Comparison of ENCODE assay signal across 20 mouse cellular contexts in the genomic region with DNA sequence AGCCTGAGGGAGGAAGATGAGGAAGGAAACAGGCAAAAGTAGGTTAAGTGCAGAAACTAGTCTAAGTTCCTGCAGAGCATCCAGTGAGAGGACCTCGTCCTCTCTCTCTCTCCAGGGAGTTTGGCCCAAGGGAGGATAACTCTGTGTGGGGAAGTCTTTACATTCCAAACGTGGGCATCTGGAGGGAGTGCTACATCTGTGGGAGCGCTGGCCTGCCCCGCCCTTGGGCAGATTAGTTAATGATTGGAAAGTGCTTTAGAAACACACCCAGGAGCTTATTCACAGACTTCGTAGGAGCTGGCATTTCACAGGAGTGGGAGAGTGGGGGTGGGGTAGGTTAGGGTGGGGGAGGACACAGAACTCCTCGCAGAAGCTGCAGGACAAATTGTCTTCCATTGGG.
A peak's percentile ranks its signal among the peaks of the same experiment; 100 is the strongest.
DNase-seq lines count a peak whose midpoint lies in the region; ATAC-seq and TF ChIP-seq lines count a peak whose summit lies in the region.
"Had no signal": no experiment of that assay in that cellular context is flagged by ENCODE, and none has a peak within 500 bp of the region (broad histone marks: within the 10 kb centered on the region; RNA-seq: fewer than 3 reads in every experiment).

No protein-coding gene starts in this region.

- ATAC-seq in kidney, embryonic 14.5 days (ENCODE audit: low FRiP score, low TSS enrichment) = peak; percentile 58; the same call in 1 of the 2 replicates
- peak; percentile 74 for ATAC-seq in intestine, postnatal 0 days
- ATAC-seq in stomach, embryonic 14.5 days (ENCODE audit: insufficient number of reproducible peaks, insufficient read depth, low FRiP score, low read depth) = peak; percentile 60
- no peak for ATAC-seq in forebrain, embryonic 12.5 days (ENCODE audit: low FRiP score)

- peaks cover 15% of the 10 kb centered on the region for H3K4me1 ChIP-seq in kidney, embryonic 14.5 days (ENCODE audit: control insufficient read depth, insufficient read depth, low read length)
- peaks cover 8% of the 10 kb centered on the region; the same call in 1 of the 2 replicates for H3K4me1 ChIP-seq in intestine, postnatal 0 days (replicated peaks; ENCODE audit: control insufficient read depth, insufficient read depth, low read length)
- peaks cover 14% of the 10 kb centered on the region; the same call in 1 of the 2 replicates for H3K4me1 ChIP-seq in stomach, embryonic 14.5 days (ENCODE audit: control insufficient read depth, insufficient read depth, low read length)
- peaks cover 15% of the 10 kb centered on the region for H3K4me1 ChIP-seq in forebrain, embryonic 12.5 days

- no peak overlapping the region for H3K9ac ChIP-seq in kidney, embryonic 14.5 days (ENCODE audit: low read depth, low read length)
- no peak overlapping the region for H3K9ac ChIP-seq in intestine, postnatal 0 days (ENCODE audit: low read depth, low read length)
- H3K9ac ChIP-seq in stomach, embryonic 14.5 days (replicated peaks; ENCODE audit: low read depth, low read length) = no peak overlapping the region
- no peak overlapping the region for H3K9ac ChIP-seq in forebrain, embryonic 12.5 days
- H3K9ac ChIP-seq: hindbrain, embryonic 15.5 days had no signal

- DNase-seq in kidney, adult 9 months = no peak
- DNase-seq in MN1 (ENCODE audit: low spot score) = peak; percentile 54
- DNase-seq in layer of hippocampus, adult 9-10 months (ENCODE audit: low spot score) = no peak
- no peak for DNase-seq in urinary bladder, adult 2 months (ENCODE audit: low spot score)
- DNase-seq: cerebellum, adult 2 months; cerebellum, postnatal 36 days; gastrocnemius, postnatal 14 days; heart, adult 2 months; heart, postnatal 36 days; layer of hippocampus, postnatal 36 days; lung, adult 18-20 months; retina, postnatal 1 day; thymus, postnatal 36 days had no signal

- H3K9me3 ChIP-seq in kidney, embryonic 14.5 days (ENCODE audit: control insufficient read depth, low read length) = no peaks in the 10 kb centered on the region
- H3K9me3 ChIP-seq in intestine, postnatal 0 days (ENCODE audit: control insufficient read depth) = no peaks in the 10 kb centered on the region
- H3K9me3 ChIP-seq in stomach, embryonic 14.5 days (ENCODE audit: control insufficient read depth, low read depth, low read length) = peaks cover 2% of the 10 kb centered on the region; the same call in 1 of the 2 replicates
- H3K9me3 ChIP-seq in forebrain, embryonic 12.5 days = no peaks in the 10 kb centered on the region
- H3K9me3 ChIP-seq: hindbrain, embryonic 15.5 days; midbrain, embryonic 10.5 days had no signal

- no peaks in the 10 kb centered on the region for H3K36me3 ChIP-seq in kidney, embryonic 14.5 days (ENCODE audit: control insufficient read depth, insufficient read depth, low read length)
- no peaks in the 10 kb centered on the region for H3K36me3 ChIP-seq in intestine, postnatal 0 days (ENCODE audit: control insufficient read depth, insufficient read depth)
- no peaks in the 10 kb centered on the region for H3K36me3 ChIP-seq in stomach, embryonic 14.5 days (ENCODE audit: control insufficient read depth, insufficient read depth, low read length)
- H3K36me3 ChIP-seq in forebrain, embryonic 12.5 days (replicated peaks) = no peaks in the 10 kb centered on the region
- H3K36me3 ChIP-seq: hindbrain, embryonic 15.5 days; midbrain, embryonic 10.5 days had no signal

- no peak overlapping the region for H3K27ac ChIP-seq in kidney, embryonic 14.5 days (ENCODE audit: low read depth, low read length)
- peak overlapping the region; percentile 16; the same call in 1 of the 2 replicates for H3K27ac ChIP-seq in intestine, postnatal 0 days (ENCODE audit: low read depth, low read length)
- no peak overlapping the region for H3K27ac ChIP-seq in stomach, embryonic 14.5 days (ENCODE audit: low read length)
- no peak overlapping the region for H3K27ac ChIP-seq in forebrain, embryonic 12.5 days
- H3K27ac ChIP-seq: heart, adult 2 months; hindbrain, embryonic 15.5 days; macrophage; midbrain, embryonic 10.5 days had no signal

- TF ChIP-seq CTCF in intestine, postnatal 0 days (IDR thresholded peaks at IDR 0.05; ENCODE audit: low read depth) = no peak

- H3K4me2 ChIP-seq in kidney, embryonic 14.5 days (replicated peaks; ENCODE audit: low read depth, low read length) = no peak overlapping the region
- H3K4me2 ChIP-seq in intestine, postnatal 0 days (replicated peaks; ENCODE audit: low read depth) = peak overlapping the region; percentile 51
- no peak overlapping the region for H3K4me2 ChIP-seq in stomach, embryonic 14.5 days (replicated peaks; ENCODE audit: low read depth, low read length)
- no peak overlapping the region for H3K4me2 ChIP-seq in forebrain, embryonic 12.5 days
- H3K4me2 ChIP-seq: hindbrain, embryonic 15.5 days had no signal

- WGBS in kidney, embryonic 14.5 days = 18% methylated on average over 6 of the region's 6 CpGs
- 13% methylated on average over 6 of the region's 6 CpGs for WGBS in intestine, postnatal 0 days
- WGBS in stomach, embryonic 14.5 days = 16% methylated on average over 6 of the region's 6 CpGs
- 18% methylated on average over 6 of the region's 6 CpGs for WGBS in forebrain, embryonic 12.5 days

- no peak overlapping the region for H3K4me3 ChIP-seq in kidney, embryonic 14.5 days (ENCODE audit: low read length)
- no peak overlapping the region for H3K4me3 ChIP-seq in intestine, postnatal 0 days (ENCODE audit: low read depth, low read length)
- no peak overlapping the region for H3K4me3 ChIP-seq in stomach, embryonic 14.5 days (ENCODE audit: low read depth, low read length)
- no peak overlapping the region for H3K4me3 ChIP-seq in forebrain, embryonic 12.5 days (replicated peaks)
- H3K4me3 ChIP-seq: heart, adult 2 months; hindbrain, embryonic 15.5 days; midbrain, embryonic 10.5 days had no signal

- no peaks in the 10 kb centered on the region for H3K27me3 ChIP-seq in kidney, embryonic 14.5 days (ENCODE audit: control insufficient read depth, insufficient read depth, low read length)
- H3K27me3 ChIP-seq in intestine, postnatal 0 days (replicated peaks; ENCODE audit: control insufficient read depth, insufficient read depth, low read length) = no peaks in the 10 kb centered on the region
- H3K27me3 ChIP-seq in stomach, embryonic 14.5 days (ENCODE audit: control insufficient read depth, insufficient read depth, low read length) = no peaks in the 10 kb centered on the region
- no peaks in the 10 kb centered on the region for H3K27me3 ChIP-seq in forebrain, embryonic 12.5 days
- H3K27me3 ChIP-seq: hindbrain, embryonic 15.5 days had no signal
